In genomic region chr1:157022456-157023435, GRCm38 (mm10) we compare ENCODE assay signal across 25 mouse cellular contexts.
DNase-seq lines count a peak whose midpoint lies in the region; ATAC-seq and TF ChIP-seq lines count a peak whose summit lies in the region.
"Had no signal": no experiment of that assay in that cellular context is flagged by ENCODE, and none has a peak within 500 bp of the region (broad histone marks: within the 10 kb centered on the region; RNA-seq: fewer than 3 reads in every experiment).

No protein-coding gene starts in this region.

- no peak for ATAC-seq in kidney, postnatal 0 days (replicated peaks; ENCODE audit: low FRiP score, low read depth)
- peak; percentile 20 for ATAC-seq in neutrophil, adult 5-6 weeks (ENCODE audit: extremely low read depth, insufficient number of reproducible peaks, low FRiP score, poor library complexity, severe bottlenecking)
- ATAC-seq: CD4-positive, CD25-positive, alpha-beta regulatory T cell, adult 4 months; lung, postnatal 0 days; midbrain, embryonic 13.5 days had no signal

- no peaks in the 10 kb centered on the region for H3K27me3 ChIP-seq in kidney, postnatal 0 days (ENCODE audit: insufficient read depth, low read length)
- H3K27me3 ChIP-seq: embryonic facial prominence, embryonic 12.5 days; hindbrain, embryonic 13.5 days; liver, embryonic 15.5 days; midbrain, embryonic 13.5 days had no signal

- H3K9ac ChIP-seq in kidney, postnatal 0 days (ENCODE audit: low read depth, low read length) = no peak overlapping the region
- H3K9ac ChIP-seq: embryonic facial prominence, embryonic 12.5 days; hindbrain, embryonic 13.5 days; liver, embryonic 15.5 days; midbrain, embryonic 13.5 days had no signal

- H3K4me2 ChIP-seq in kidney, postnatal 0 days (ENCODE audit: low read length) = no peak overlapping the region
- H3K4me2 ChIP-seq: embryonic facial prominence, embryonic 12.5 days; heart, embryonic 11.5 days; hindbrain, embryonic 13.5 days; liver, embryonic 15.5 days; midbrain, embryonic 13.5 days had no signal

- H3K9me3 ChIP-seq in kidney, postnatal 0 days (replicated peaks; ENCODE audit: low read length) = no peaks in the 10 kb centered on the region
- H3K9me3 ChIP-seq: embryonic facial prominence, embryonic 12.5 days; G1E; hindbrain, embryonic 13.5 days; liver, embryonic 15.5 days; midbrain, embryonic 13.5 days had no signal

- DNase-seq in embryo, embryonic 10 days (ENCODE audit: low spot score) = peak; percentile 50
- no peak for DNase-seq in embryo, embryonic 9.5 days (ENCODE audit: extremely low spot score)
- peak; percentile 36 for DNase-seq in kidney, postnatal 0 days (ENCODE audit: low spot score)
- DNase-seq in kidney, postnatal 25 days = no peak
- peak; percentile 62 to 70 for DNase-seq in spleen, postnatal 36 days (ENCODE audit: low spot score in 2 of 2)
- no peak for DNase-seq in spleen, adult 12 weeks (ENCODE audit: low spot score)
- no peak for DNase-seq in cerebellum, adult 8-10 months
- DNase-seq: adrenal gland, postnatal 14 days; cerebellum, adult 11-12 months; cerebellum, postnatal 36 days; gastrocnemius, adult 2 months; heart, postnatal 10 days; thymus, postnatal 36 days had no signal

- 51% methylated on average over 12 of the region's 12 CpGs for WGBS in kidney, postnatal 0 days

- no peak for TF ChIP-seq CTCF in kidney, postnatal 0 days (IDR thresholded peaks at IDR 0.05; ENCODE audit: low read depth)

- H3K27ac ChIP-seq in kidney, postnatal 0 days = no peak overlapping the region
- H3K27ac ChIP-seq: embryonic facial prominence, embryonic 12.5 days; gastrocnemius, adult 2 months; hindbrain, embryonic 13.5 days; liver, embryonic 15.5 days; midbrain, embryonic 13.5 days; stomach, postnatal 0 days had no signal

- H3K36me3 ChIP-seq in kidney, postnatal 0 days (ENCODE audit: insufficient read depth, low read length) = no peaks in the 10 kb centered on the region
- H3K36me3 ChIP-seq: embryonic facial prominence, embryonic 12.5 days; G1E; hindbrain, embryonic 13.5 days; liver, embryonic 15.5 days; midbrain, embryonic 13.5 days had no signal

- H3K4me3 ChIP-seq in kidney, postnatal 0 days (replicated peaks; ENCODE audit: low read depth, low read length) = no peak overlapping the region
- H3K4me3 ChIP-seq: embryonic facial prominence, embryonic 12.5 days; erythroblast, embryonic 14.5 days; gastrocnemius, adult 2 months; hindbrain, embryonic 13.5 days; liver, embryonic 15.5 days; midbrain, embryonic 13.5 days; myocyte had no signal

- no peaks in the 10 kb centered on the region for H3K4me1 ChIP-seq in kidney, postnatal 0 days (replicated peaks; ENCODE audit: insufficient read depth, low read length)
- H3K4me1 ChIP-seq: embryonic facial prominence, embryonic 12.5 days; hindbrain, embryonic 13.5 days; midbrain, embryonic 13.5 days had no signal

Comparison
In these comparisons a context has a peak if more than half of its experiments do, and no peak if none do; other contexts are left out.
1. DNase-seq: peak in embryo, embryonic 10 days (single experiment), kidney, postnatal 0 days (single experiment) and spleen, postnatal 36 days (2 of 2); none in embryo, embryonic 9.5 days (single experiment), kidney, postnatal 25 days (0 of 2), spleen, adult 12 weeks (single experiment) and cerebellum, adult 8-10 months (single experiment).